Mouse (Mus musculus) kidney, embryonic 15.5 days (tissue): ENCODE data around the gene Arvcf. TPM values are rescaled to one million over a fixed set of nuclear protein-coding genes. Genes with fewer than 3 reads are reported as not detected.

ENCODE experiments used
- ATAC-seq: fragments of 200-750 bp; cut with Nextera tagmentation; replicated peaks from 2 replicates; pipeline ENCODE4 v1.8.0; 2017; ENCODE audit warnings: moderate TSS enrichment; ENCODE audit not compliant: low FRiP score
- H3K27ac ChIP-seq: fragments of 300-500 bp; sonication (generic); 2 replicates; pipeline ENCODE4 v1.5.1; 2015; ENCODE audit warnings: mild to moderate bottlenecking, inconsistent platforms
- H3K27me3 ChIP-seq: fragments of 300-500 bp; sonication (generic); 2 replicates; pipeline ENCODE4 v1.6.1; 2015; ENCODE audit warnings: inconsistent platforms
- H3K36me3 ChIP-seq: fragments of 300-500 bp; sonication (generic); 2 replicates; pipeline ENCODE4 v1.6.1; 2015; ENCODE audit warnings: inconsistent platforms
- H3K4me1 ChIP-seq: fragments of 300-500 bp; sonication (generic); 2 replicates; pipeline ENCODE4 v1.6.1; 2015; ENCODE audit warnings: inconsistent platforms
- H3K4me2 ChIP-seq: fragments of 300-500 bp; sonication (generic); 2 replicates; pipeline ENCODE4 v1.6.1; 2015; ENCODE audit warnings: moderate library complexity, mild to moderate bottlenecking, inconsistent platforms
- H3K4me3 ChIP-seq: fragments of 300-500 bp; sonication (generic); replicated peaks from 2 replicates; pipeline ENCODE4 v1.5.1; 2015; ENCODE audit warnings: mild to moderate bottlenecking, inconsistent platforms
- H3K9ac ChIP-seq: fragments of 300-500 bp; sonication (generic); 2 replicates; pipeline ENCODE4 v1.6.1; 2015; ENCODE audit warnings: mild to moderate bottlenecking, inconsistent platforms
- H3K9me3 ChIP-seq: fragments of 300-500 bp; sonication (generic); replicated peaks from 2 replicates; pipeline ENCODE4 v1.6.1; 2016; ENCODE audit warnings: inconsistent platforms
- WGBS: fragments of 180-500 bp; shearing (Covaris S2); methylation state at CpG from one replicate; pipeline ENCODE4 v1.1.7; 2015; ENCODE audit warnings: mixed read lengths; 5-methylcytosine and 5-hydroxymethylcytosine counted together
- polyA plus RNA-seq: library from polyadenylated mRNA; unstranded; fragments of >200 nt; fragmentation: Nextera tagmentation; extraction: Ambion mirVana; gene quantifications from 2 replicates; pipeline ENCODE4 v1.2.1, GENCODE M21; 2015

Arvcf gene
- polyA plus RNA-seq, 1 experiment from 2014 or later = 27.1 TPM

- H3K9me3 ChIP-seq = no peaks in the 10 kb centered on the region
- H3K4me3 ChIP-seq = no peak overlapping the region
- no peak overlapping the region for H3K9ac ChIP-seq
- H3K27ac ChIP-seq = peak overlapping the region; percentile 55; the same call in 1 of the 2 replicates
- H3K4me2 ChIP-seq = no peak overlapping the region
- ATAC-seq = no peak
- no peaks in the 10 kb centered on the region for H3K36me3 ChIP-seq
- no peaks in the 10 kb centered on the region for H3K27me3 ChIP-seq
- WGBS = 75% methylated on average over 9 of the region's 9 CpGs
- peaks cover 62% of the 10 kb centered on the region for H3K4me1 ChIP-seq
Measured at GRCm38 (mm10) chr16:18383045-18383726, 35.2 kb downstream of the Arvcf start.

DNA sequence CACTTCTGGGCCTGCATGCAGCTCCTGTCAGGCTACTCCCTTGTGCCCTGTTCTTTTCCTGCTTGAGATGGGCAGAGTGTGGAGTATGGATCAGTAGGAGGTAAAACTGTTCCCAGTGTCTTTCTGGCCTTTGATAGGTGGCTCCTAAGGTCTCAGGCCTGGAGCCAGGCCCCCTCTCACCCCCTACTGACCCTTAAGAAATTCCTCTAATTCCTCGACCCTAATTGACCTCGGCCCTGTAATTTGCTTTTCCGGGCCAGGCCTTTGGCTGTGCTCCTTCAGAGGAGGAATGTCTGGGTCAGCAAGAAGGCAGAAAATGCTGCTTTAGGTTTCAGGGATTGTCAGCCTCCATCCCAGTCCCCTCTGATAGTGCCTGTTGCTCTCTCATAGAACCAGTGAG lies 35.8 kb downstream of the Arvcf start:
- no peaks in the 10 kb centered on the region for H3K9me3 ChIP-seq
- WGBS = 13% methylated on average over 3 of the region's 3 CpGs
- no peak overlapping the region for H3K4me3 ChIP-seq
- no peak overlapping the region for H3K9ac ChIP-seq
- peaks cover 63% of the 10 kb centered on the region for H3K4me1 ChIP-seq
- H3K27ac ChIP-seq = peak overlapping the region; percentile 55; the same call in 1 of the 2 replicates
- no peaks in the 10 kb centered on the region for H3K27me3 ChIP-seq
- no peak overlapping the region for H3K4me2 ChIP-seq
- H3K36me3 ChIP-seq = no peaks in the 10 kb centered on the region
- no peak for ATAC-seq

DNA sequence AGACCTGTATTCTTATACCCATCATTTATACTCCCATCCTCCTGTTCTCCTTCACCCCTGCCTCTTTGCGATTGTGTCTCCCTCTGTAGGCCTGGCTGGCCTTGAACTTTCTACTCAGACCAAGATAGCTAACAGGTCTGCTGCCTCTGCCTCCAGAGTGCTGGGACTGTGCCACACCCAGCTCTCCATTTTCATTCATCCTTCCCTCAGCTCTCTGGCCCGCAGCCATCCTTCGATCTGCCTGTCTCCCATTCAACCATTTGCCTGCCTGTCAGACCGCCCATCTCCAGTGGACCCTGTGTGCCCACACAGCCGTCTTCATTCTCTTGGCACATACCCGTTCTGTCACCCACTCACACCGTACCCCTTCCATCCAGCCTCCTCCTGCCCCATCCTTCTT lies 36.2 kb downstream of the Arvcf start:
- no peaks in the 10 kb centered on the region for H3K36me3 ChIP-seq
- H3K4me3 ChIP-seq = no peak overlapping the region
- no peaks in the 10 kb centered on the region for H3K27me3 ChIP-seq
- peaks cover 66% of the 10 kb centered on the region for H3K4me1 ChIP-seq
- 70% methylated on average over 7 of the region's 7 CpGs for WGBS
- H3K4me2 ChIP-seq = no peak overlapping the region
- H3K27ac ChIP-seq = 0 out of 2 replicates have a peak overlapping the region, but pooled peaks have one; percentile 0
- no peak overlapping the region for H3K9ac ChIP-seq
- no peaks in the 10 kb centered on the region for H3K9me3 ChIP-seq
- ATAC-seq = no peak

GRCm38 (mm10) chr16:18384659-18385058 lies 36.7 kb downstream of the Arvcf start:
- Histone ChIP-seq H3K4me1 (peaks cover 67% of the 10 kb centered on the region), H3K9me3 (no peaks in the 10 kb centered on the region), H3K27ac (0 out of 2 replicates have a peak overlapping the region, but pooled peaks have one; percentile 0), H3K4me3 (no peak overlapping the region), H3K36me3 (no peaks in the 10 kb centered on the region), H3K27me3 (no peaks in the 10 kb centered on the region), H3K4me2 (no peak overlapping the region), H3K9ac (no peak overlapping the region)
- 35% methylated on average over 8 of the region's 8 CpGs for WGBS
- ATAC-seq = no peak

GRCm38 (mm10) chr16:18385411-18385810 lies 37.4 kb downstream of the Arvcf start:
- no peak overlapping the region for H3K4me3 ChIP-seq
- H3K9me3 ChIP-seq = no peaks in the 10 kb centered on the region
- 78% methylated on average over 5 of the region's 5 CpGs for WGBS
- no peak overlapping the region for H3K27ac ChIP-seq
- H3K27me3 ChIP-seq = no peaks in the 10 kb centered on the region
- no peak overlapping the region for H3K4me2 ChIP-seq
- no peak overlapping the region for H3K9ac ChIP-seq
- no peaks in the 10 kb centered on the region for H3K36me3 ChIP-seq
- peaks cover 67% of the 10 kb centered on the region for H3K4me1 ChIP-seq
- no peak for ATAC-seq

- H3K9ac ChIP-seq = no peak overlapping the region
- no peak for ATAC-seq
- H3K4me3 ChIP-seq = no peak overlapping the region
- no peaks in the 10 kb centered on the region for H3K36me3 ChIP-seq
- no peaks in the 10 kb centered on the region for H3K27me3 ChIP-seq
- no peak overlapping the region for H3K27ac ChIP-seq
- 81% methylated on average over 7 of the region's 7 CpGs for WGBS
- no peak overlapping the region for H3K4me2 ChIP-seq
- no peaks in the 10 kb centered on the region for H3K9me3 ChIP-seq
- H3K4me1 ChIP-seq = peaks cover 62% of the 10 kb centered on the region
Measured at GRCm38 (mm10) chr16:18386451-18386850, 38.5 kb downstream of the Arvcf start.

DNA sequence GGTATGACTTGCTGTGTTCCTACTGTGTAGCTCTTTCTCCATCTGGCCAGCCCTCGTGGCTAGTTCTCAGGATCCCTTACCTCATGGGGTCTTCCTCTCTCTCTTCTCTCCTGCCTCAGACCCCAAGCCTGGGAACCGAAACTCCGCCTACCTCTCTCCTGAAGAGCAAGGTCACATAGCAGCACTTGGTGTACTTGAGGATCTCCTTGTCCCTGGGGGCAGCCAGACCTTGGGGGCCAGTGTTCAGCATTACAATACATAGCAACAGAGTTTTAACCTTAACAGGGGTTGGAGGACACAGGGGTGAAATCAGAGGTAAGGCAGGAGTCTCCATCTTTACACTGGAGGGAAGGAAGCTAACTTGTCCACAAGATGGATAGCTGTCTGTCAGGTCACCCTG lies 39.0 kb downstream of the Arvcf start:
- no peak overlapping the region for H3K4me2 ChIP-seq
- H3K27me3 ChIP-seq = no peaks in the 10 kb centered on the region
- H3K4me3 ChIP-seq = no peak overlapping the region
- H3K9me3 ChIP-seq = no peaks in the 10 kb centered on the region
- no peak for ATAC-seq
- no peak overlapping the region for H3K9ac ChIP-seq
- 69% methylated on average over 3 of the region's 3 CpGs for WGBS
- no peak overlapping the region for H3K27ac ChIP-seq
- H3K4me1 ChIP-seq = peaks cover 61% of the 10 kb centered on the region
- H3K36me3 ChIP-seq = no peaks in the 10 kb centered on the region

- Histone ChIP-seq H3K4me3 (no peak overlapping the region), H3K27me3 (no peaks in the 10 kb centered on the region), H3K36me3 (no peaks in the 10 kb centered on the region), H3K9ac (no peak overlapping the region), H3K4me2 (no peak overlapping the region), H3K27ac (peak overlapping the region; percentile 76), H3K4me1 (peaks cover 65% of the 10 kb centered on the region), H3K9me3 (no peaks in the 10 kb centered on the region)
- 49% methylated on average over 6 of the region's 7 CpGs for WGBS
- no peak for ATAC-seq
Measured at GRCm38 (mm10) chr16:18387704-18388582, 40.0 kb downstream of the Arvcf start.

GRCm38 (mm10) chr16:18388583-18389435 lies 40.8 kb downstream of the Arvcf start:
- no peak overlapping the region for H3K4me2 ChIP-seq
- no peak overlapping the region for H3K9ac ChIP-seq
- 72% methylated on average over 14 of the region's 14 CpGs for WGBS
- peak overlapping the region; percentile 76 for H3K27ac ChIP-seq
- no peaks in the 10 kb centered on the region for H3K9me3 ChIP-seq
- H3K27me3 ChIP-seq = no peaks in the 10 kb centered on the region
- ATAC-seq = no peak
- no peaks in the 10 kb centered on the region for H3K36me3 ChIP-seq
- peaks cover 68% of the 10 kb centered on the region for H3K4me1 ChIP-seq
- H3K4me3 ChIP-seq = no peak overlapping the region

DNA sequence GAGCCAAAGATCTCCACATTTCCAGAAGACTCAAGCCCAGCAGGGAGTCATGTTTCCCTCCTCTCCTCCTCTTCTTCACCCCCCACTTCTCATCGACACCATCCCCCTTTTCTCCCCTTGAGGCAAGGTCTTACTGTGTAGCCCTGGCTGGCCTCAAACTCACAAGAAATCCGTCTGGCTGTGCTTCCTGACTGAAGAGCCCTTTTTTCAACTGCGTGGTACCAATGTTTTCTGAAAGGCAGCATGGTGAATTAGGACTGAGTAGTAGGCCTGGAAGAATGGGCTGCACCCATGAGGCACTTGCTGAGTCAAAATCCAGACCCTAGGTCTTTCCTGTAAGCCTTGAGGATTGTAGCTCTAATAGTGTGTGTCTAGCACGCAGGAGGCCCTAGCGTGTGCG lies 42.4 kb downstream of the Arvcf start:
- H3K4me3 ChIP-seq = no peak overlapping the region
- H3K4me1 ChIP-seq = peaks cover 67% of the 10 kb centered on the region
- WGBS = 72% methylated on average over 6 of the region's 6 CpGs

GRCm38 (mm10) chr16:18391127-18391526 lies 43.1 kb downstream of the Arvcf start:
- H3K36me3 ChIP-seq = no peaks in the 10 kb centered on the region
- no peak overlapping the region for H3K9ac ChIP-seq
- no peak overlapping the region for H3K27ac ChIP-seq
- no peak for ATAC-seq
- H3K27me3 ChIP-seq = no peaks in the 10 kb centered on the region
- H3K4me2 ChIP-seq = no peak overlapping the region
- no peak overlapping the region for H3K4me3 ChIP-seq
- 94% methylated on average over 3 of the region's 3 CpGs for WGBS
- H3K9me3 ChIP-seq = no peaks in the 10 kb centered on the region
- H3K4me1 ChIP-seq = peaks cover 72% of the 10 kb centered on the region

More for the DNA sequence above, 42.4 kb downstream of the Arvcf start:
- Histone ChIP-seq H3K36me3 (no peaks in the 10 kb centered on the region), H3K4me2 (no peak overlapping the region), H3K9me3 (no peaks in the 10 kb centered on the region), H3K27me3 (no peaks in the 10 kb centered on the region), H3K27ac (no peak overlapping the region), H3K9ac (no peak overlapping the region)
- ATAC-seq = no peak
